Mouse (Mus musculus): ENCODE results near the gene Sept9.
A peak's percentile ranks its signal among the peaks of the same experiment; 100 is the strongest.

Sept9 gene

DNA sequence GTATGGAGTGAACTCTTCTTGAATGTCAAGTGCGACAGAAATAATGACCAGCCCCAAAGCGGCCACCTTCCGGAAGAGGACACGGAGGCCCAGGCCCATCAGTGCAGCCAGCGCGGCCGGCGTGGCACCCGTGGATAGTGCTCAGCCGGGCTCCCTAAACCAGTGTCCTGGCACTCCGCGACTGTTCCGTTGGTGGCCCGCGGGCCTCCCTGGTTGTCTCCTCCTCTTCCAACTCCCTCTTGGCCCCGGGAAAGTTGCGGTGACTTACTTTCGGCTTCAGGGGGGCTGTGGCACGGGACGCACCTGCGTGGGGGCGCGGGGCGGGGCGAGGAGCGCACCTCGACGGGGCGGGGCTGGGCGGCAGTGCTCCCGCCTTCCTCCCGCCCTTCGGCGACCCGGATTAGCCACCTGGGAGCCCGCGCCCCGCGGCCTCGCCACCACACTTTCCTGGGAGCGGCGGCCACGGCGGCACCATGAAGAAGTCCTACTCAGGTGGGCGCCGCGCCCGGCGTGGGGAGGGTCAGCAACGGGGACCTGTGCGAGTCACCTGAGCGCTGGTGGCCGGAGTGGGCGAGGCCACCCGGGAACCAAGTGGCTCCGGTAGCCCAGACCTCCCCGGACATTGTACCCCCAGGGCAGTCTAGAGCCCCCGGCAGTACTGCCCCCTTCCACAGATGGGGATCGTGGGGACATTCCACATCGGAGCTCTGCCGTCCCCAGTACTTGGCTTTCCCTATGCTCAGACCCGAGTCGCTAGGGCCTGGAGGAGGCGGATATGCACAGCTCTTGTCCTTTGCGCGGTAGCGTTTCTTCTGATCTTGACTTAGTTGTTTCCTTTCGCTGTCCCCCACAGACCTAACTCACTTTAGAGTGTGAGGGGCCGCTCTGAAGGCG lies at the start of gene Sept9:
Gene Sept9, plus strand, starts transcription at position 380 of the 894 bp plus-strand sequence.
- DNase-seq: peak; percentile 49

DNA sequence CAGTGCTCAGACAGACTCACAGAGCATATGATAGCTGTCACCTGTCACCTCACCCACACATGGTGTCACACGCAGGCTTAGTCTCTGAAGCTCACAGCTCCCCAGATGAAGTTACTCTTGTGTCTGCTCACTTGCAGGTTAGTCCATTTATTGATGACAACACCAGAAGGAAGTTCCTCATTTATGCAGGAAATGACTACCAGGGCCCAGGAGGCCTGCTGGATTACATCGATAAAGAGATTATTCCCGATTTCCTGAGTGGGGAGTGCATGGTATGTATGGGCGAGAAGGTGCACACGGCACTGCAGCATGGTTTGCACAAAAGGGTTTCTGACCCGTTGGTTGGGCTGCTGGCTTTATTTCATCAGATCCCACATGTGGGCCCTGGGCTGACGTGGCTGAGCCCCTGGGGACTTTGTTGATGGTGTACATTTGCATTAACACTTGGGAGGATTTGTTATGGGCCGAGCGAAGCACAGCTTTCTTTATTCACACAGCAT lies 48.9 kb upstream of the Sept9 start:
- DNase-seq: no peak

DNA sequence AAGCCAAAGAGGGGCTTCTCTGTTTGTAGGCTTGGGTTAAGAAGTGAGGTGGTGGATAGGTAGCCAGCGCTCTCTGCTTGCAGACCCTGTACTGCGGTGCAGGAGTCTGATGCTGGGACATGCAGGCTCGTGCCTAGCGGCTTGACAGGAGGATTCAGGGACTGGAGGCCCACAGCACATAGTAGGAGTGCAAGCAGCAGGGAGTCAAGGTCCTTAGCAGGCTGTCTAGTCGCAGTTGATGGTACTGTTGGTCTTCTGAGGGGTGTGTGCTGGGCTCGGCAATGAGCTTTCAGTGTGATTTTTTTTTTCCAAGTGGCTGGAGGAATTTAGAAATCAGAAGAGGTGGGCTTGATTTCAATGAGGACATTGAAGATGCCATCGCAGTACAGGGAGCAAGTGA lies 48.0 kb upstream of the Sept9 start:
- no peak for DNase-seq

DNA sequence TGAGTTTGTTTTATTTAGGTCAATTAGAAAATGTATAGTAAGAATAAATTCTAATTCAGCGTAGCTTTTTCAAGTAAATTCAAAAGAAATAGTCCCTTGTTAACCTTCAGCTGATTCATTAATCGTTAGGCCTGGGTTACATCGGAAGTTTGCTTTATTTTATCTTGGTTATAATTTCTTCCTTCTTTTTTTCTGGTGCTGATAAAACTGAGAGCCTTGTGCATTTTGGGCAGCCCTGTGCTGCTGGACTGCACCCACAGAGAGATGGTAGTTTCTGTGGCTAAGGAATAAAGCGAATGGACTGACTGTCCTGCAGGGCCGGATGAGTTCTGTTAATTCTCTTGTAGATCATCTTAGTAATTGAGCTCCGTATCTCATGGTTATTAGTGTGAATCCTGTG lies 46.9 kb upstream of the Sept9 start:
- no peak for DNase-seq

DNA sequence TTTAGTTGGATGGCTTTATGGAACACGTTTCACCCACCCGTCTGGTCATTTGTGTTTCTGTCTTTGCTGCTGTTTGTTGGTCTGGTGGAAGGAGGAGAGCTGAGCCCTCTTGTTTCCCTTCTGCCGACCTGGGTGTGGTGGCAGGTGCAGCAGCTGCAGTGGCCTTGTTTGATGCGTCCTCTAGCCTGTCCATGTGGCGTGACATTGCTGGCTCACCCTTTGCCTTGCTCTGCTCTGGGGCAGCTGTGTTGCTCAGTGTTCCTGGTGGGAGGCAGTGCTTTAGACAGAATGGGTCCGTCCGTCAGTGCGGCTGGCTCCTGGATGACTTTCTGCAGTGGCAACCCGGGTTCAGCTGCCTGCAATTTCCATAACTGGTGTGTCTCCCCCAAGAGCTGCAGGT lies 45.9 kb upstream of the Sept9 start:
- DNase-seq: no peak

DNA sequence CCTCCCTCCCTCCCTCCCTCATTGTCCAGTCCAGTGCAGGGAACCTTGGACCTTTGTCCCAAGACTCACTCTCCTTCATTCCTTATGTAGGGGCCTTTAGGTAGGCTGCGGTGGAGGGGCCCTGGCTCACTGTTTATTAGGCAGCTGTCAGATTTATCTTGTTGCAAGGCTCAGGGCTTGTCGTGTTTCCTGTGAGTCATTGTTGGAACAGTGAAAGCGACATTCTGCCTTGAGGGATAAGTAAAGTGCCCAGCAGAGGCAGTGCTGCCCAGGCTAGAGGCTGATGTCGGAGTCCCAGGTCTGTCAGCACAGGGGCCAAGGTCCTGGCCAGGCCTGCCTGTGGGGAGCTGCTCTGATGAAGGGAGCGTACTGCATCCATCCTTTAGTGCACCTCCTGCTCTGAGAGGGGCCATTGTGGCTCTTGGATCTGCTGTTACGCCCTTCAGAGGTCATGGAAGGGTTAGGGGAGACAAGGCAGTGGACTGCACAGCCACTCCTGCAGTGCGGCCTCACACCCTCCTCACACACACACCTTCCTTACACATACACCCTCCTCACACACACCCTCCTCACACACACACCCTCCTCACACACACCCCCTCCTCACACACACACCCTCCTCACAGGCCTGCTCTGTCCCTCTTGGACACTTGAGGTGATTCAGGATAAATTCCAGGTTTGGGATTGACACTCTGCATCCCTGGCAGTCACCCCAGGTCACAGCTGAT lies 45.2 kb upstream of the Sept9 start:
- DNase-seq: peak; percentile 42

DNA sequence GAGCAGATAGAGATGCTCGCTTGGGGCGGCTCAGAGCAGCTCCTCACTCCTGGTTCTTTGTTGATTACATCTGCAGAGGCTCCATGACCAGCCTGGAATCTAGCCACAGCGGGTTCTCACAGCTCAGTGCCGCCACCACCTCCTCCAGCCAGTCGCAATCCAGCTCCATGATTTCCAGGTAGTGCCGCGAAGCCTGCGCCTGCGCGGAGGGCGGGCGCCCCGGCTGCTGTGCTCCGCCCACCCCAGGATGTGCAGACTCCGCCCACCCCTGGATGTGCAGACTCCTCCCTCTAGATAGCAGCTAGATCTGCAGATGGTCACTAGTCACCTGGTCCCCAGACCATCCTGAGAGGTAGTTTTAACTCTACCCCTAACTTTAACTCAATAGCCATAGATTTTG lies 42.7 kb upstream of the Sept9 start:
- DNase-seq: peak; percentile 45

DNA sequence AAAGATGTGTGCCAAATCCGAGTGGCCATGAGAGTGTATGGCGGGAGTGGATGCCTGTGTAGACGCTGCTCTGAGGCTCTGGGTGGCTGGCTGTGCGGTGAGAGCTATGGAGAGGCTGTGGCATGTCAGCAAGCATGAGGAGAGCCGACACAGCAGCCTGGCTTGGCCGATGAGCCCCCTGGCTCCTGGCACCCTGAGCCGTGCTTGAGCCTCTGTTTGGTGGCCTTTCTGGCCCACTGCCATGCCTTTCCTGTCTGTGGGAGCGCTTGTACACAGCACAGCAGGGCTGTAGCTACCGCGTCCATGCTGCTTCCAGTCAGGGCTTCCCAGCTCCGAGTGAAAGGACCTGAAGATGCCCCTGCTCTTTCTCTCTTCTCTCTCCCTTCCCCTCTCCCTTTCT lies 41.1 kb upstream of the Sept9 start:
- DNase-seq: no peak

DNA sequence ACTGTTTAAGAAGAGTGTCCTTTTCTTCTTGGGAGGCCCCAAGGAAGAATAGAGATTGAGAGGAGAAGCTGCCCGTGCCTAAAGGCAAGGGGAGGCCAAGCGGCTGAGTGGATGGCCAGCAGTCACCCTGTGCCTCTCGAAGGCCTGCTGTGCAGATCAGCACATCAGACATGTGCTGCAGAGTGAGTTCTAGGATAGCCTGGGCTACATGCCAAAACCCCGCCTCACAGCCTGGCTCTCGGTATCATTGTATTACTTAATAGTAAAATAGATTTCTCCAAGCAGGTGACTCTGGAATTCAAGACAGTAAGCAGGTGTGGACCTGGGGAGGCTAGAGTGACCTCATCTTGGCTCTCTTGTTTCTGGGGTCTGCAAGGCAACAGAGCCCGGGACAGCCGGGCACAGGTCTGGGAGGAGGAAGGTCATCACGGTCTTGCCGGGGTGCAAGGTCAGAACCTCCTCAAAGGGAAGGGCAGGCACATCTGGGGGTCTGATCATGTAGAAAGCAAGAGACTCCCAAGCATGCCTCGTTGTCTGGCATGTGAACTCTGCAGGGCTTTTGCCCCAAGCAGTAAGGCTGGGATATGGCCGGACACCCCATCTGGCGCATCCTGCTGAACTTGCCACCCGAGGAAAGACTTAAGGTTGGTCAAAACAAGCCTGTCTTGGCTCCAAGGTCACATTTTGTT lies 40.1 kb upstream of the Sept9 start:
- DNase-seq: no peak

DNA sequence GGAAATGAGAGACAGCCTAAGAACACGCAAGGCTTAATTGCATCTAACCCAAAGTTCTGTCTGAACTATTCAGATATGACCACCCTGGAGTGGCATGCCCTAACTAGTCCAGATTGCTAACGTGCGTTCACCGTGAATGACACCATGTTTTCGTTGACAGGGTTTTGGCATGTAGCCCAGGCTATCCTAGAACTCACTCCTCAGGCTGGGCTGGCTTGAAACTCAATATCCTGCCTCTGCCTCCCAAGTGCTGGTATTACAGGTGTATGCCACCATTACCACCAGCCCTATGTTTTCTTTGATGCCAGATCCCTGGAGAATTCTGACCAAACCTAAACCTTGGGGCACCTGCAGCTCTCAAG lies 39.5 kb upstream of the Sept9 start:
- DNase-seq: no peak

DNA sequence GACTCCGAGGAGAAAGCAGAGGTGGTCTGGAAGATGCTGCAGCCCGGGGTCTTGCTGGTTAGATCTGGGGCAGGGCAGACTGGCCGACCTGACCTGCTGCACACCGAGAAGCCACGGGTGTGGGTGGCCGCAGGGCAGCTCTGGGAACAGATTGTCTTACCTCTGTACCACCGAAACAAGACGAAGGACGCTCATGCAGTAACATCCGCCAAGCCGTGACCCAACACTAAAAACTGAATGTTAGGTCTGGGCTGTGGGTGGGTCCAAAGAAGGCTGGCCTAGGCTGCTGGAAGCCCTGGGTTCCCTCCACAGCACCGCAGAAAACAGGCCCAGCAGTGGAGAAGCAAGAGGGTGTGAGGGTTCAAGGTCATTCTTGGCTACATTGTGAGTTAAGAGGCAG lies 38.7 kb upstream of the Sept9 start:
- DNase-seq: no peak

DNA sequence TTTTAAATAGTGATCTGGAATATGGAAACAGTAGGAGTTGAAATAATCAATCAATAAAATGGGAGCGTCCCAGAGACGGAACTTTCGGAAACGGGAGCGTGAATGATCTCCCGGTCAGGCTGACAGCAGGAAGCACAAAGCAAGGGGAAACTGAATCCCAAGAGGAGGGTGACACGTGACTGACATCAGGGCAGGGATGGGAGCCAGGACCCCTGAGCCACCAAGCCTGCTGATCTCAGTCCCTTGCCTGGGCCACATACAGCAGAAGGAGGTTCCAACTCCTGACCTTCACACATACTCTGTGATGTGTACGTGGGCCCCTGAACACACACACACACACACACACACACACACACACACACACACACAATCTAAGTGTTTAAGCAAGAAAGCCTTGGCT lies 37.9 kb upstream of the Sept9 start:
- no peak for DNase-seq

DNA sequence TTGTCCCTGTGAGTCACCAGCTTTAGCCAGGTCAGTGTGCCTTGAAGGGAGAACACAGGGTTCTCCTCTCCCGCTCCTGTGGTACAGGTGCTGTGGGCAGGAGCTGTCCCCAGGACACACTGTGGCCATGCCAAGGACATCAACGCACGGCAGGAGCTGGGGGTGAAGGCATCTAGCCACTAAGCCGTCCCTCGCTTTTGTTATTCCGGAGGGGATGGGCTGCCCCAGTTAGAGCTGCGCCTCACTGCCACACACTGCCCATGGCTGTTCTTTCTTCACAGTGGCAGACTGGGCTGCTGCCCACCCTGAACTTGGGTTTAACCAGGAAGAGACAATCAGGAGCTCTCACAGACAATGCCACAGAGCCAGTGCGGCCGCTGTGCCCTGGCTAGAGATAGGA lies 36.4 kb upstream of the Sept9 start:
- no peak for DNase-seq

DNA sequence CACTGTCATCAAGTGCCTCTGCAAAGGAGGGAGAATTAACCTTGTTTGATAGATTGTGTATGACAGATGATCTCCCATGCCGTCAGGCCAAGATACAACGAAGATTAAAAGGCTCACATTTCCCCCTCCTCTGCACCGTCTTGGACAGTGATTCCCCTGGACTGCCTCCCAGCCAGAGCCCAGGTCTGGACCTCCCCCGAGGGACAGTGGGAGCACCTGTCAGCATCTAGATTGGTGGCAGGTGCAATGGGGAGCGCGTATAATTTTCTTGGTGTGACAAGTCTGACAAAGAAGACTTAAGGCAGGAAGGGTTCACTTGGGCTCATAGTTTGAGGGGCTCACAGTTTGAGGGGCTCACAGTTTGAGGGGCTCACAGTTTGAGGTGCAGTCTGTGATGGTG lies 35.7 kb upstream of the Sept9 start:
- DNase-seq: no peak

DNA sequence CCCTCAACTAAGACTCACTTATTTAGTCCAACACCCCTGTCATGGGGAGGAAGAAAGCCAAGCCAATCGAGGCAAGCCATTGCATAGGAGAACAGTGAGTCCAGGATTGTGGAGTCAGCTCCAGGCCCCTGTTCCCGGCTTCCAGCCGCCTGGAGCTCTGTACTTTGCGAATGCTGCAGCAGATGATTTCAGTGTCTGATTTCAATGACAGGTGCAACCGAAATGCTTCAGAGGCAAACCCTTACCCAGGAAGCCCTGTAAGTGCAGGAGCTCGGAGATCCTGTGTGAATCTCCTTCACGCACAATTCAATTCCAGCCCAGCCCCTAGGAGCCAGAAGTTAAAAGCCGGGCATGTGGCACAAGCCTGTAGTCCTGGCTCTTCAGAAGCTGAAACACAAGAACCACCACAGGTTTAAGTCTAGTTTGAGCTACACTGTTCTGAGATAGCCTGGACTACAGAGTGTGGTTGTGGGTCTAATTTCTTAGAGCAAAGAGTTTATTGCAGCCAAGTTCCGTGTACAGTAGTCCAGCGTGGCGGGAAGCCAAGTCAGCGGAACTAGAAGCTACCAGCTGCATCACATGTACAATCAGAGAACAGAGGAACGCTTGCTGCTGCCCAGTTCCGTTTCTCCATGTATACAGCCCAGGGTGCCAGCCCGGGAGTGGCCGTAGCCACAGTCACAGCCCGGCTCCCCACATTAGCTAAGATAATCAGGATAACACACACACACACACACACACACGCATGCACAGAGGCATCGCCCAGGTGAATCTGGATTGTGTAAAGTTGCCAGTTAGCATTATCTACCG lies 31.0 kb upstream of the Sept9 start:
- no peak for DNase-seq

DNA sequence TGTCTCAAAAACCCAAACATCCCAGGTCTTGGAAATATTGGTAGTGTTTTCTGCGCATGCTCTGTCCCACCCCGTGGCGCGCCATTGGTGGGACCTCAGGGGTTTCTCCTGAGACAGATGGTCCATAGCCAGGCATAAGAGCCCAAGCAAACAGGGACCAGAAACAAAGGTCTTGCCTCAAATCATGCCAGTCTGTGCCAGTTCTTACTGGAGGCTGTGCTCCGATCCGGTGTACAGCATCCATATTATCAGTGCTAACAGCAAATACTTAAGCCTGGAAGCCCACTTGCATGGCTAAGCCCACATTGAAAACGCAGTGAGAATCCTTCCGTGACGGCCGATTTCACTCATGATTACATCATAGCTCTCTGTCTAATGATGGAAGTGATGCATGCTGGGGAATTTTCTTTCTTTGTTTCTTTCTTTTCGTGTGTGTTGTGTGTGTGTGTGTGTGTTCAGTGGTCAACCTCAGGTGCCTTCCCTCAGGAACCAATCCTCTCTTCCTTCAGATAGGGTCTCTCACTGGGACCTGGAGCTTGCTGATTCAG lies 30.3 kb upstream of the Sept9 start:
- no peak for DNase-seq

DNA sequence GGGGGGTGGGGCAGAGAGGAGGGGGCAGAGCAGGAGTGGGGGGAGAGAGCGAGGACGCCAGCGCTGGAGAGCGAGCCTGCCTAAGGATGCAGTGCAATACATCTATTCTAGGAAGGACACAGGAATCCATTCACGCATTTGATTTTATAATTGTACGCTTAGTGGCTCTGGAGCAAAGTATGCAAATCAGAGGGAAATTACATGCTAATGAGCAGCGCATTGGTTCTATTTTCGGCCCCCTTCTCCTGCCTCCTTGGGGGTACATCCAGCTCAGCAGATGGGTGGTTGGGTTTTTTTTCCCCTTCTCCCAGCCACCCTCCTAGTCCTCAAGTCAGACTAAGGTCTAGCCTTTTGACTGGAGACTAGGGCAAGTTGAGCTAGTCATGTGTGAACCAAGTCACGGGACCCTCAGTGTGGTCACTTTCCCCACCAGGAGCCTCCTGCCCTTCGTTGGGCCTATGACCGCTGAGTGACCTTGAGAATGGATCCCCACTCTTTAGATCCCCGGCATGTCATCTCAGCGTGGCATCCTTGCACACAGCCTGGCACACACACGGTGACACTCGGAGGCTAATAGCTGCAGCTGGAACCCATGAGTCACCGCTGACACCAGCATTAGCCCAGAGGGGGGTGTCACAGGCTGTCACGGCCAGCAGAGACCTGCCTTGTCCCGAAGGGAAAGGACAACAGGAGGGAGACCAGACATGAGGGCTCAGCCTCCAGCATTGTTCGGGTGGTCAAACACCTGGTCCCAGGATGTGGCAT lies 29.5 kb upstream of the Sept9 start:
- DNase-seq: no peak

DNA sequence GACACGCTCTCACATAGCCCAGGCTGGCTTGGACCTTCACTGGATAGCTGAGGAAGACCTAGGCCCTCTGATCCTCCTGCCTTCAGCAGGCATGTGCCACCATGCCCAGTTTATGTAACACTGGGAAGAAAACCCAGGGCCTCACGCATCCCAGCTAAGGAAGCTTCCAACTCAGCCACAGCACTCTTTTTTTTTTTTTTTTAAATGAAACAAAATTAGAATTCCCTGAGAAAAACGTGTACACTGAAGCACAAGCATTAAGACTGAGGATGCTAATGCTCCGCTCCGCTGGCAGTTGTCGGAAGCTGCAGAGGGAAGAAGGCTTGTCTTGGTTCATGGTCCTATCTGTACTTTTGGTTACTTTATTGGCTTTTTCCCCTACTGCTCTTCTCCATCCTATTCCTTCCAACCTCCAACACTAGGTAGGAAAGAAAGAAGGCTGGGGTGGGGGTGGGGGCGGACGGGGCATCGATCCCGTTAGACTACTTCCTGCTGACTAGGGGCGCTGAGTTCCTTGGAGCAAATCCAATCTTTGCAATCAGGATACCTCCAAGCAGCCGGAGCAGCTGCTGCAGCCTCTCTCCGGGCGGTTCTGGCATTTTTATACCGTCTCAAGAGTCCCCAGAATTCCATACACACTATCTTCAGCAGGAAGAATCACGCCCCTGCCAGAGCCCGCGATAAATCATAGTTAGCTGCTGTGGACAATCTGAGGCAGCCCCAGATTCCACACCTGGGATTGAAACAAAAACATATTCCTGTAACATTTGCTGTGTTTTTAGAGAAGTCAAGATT lies 25.2 kb upstream of the Sept9 start:
- DNase-seq: no peak

DNA sequence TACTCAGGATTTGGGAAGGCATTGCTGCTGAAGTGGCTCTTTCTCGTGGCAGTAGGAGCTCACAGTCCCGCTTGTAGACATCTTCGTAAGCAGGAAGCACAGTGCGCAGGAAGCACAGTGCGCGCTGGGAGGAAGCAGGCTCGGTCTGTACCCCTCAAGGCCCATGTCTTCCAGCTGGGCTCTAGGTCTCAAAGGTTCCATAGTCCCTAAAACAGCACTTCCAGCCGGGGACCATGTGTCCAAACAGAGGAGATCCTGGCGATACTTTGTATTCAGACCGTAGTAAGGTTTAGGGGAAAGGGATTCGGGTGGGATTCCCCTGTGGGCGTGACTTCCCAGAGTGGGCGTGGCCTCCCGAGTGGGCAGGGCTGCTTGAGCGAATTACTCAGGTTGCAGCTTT lies 24.5 kb upstream of the Sept9 start:
- no peak for DNase-seq

DNA sequence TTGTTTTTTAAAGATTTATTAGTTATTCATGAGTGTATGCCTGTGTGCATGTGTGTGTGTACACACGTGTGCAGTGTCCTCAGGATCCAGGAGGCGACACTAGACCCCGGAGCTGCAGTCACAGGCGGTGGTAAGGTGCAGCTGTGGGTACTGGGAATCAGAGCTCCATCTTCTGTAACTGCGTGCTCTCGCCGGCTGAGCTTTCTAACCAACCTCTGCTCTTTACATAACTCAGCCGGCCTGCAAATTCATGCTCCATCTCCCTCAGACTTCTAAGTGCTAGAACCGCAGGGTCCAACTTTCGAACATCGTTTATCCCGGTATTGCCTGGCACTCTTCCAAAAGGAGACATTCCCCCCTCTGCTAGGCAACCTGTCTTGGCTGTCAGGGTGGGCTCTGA lies 24.0 kb upstream of the Sept9 start:
- no peak for DNase-seq

DNA sequence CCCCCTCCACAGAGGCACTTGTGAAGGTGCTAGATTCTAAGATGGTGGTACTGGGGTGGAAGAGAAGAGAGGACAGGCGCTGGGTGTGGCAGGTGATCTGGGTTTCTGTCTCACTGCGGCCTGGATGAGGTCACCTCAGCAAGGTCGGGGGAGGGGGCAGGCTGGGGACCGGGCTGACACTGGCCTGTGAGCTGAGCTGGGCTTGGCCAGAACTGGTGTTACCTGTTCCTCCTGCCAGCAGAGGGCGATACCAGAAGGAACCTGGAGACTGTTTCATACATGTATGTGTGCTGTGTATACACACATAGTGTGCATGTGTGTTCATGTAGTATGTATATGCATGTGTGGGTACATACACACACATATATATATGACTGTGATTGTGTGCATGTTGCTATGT lies 23.2 kb upstream of the Sept9 start:
- DNase-seq: no peak
